Mouse (Mus musculus): ENCODE measurements at regions not wholly inside any gene's neighbourhood (a gene's known extent, or its start where the extent isn't known, plus 50 kb on each side); places are given as distances from the start of the nearest gene placed in this dataset.

- no peak for DNase-seq
Measured at GRCm38 (mm10) chr12:51118021-51118694, 229.7 kb upstream of the G2e3 start.

- DNase-seq: no peak
Measured at GRCm38 (mm10) chr12:51117436-51118020, 230.3 kb upstream of the G2e3 start.

- no peak for DNase-seq
Measured at GRCm38 (mm10) chr12:51111811-51112210, 236.1 kb upstream of the G2e3 start.

GRCm38 (mm10) chr12:51108044-51108443 is 239.8 kb upstream of the G2e3 start:
- DNase-seq: no peak

GRCm38 (mm10) chr12:51103541-51104042 is 244.3 kb upstream of the G2e3 start:
- no peak for DNase-seq

- DNase-seq: no peak
Measured at GRCm38 (mm10) chr12:51101636-51102035, 246.2 kb upstream of the G2e3 start.

- no peak for DNase-seq
Measured at GRCm38 (mm10) chr12:51100868-51101267, 247.0 kb upstream of the G2e3 start.

GRCm38 (mm10) chr12:51095974-51096373 is 251.9 kb upstream of the G2e3 start:
- no peak for DNase-seq

- no peak for DNase-seq
Measured at GRCm38 (mm10) chr12:51089324-51089723, 258.5 kb upstream of the G2e3 start.

GRCm38 (mm10) chr12:51081809-51082208 is 266.1 kb upstream of the G2e3 start:
- no peak for DNase-seq

- no peak for DNase-seq
Measured at GRCm38 (mm10) chr12:51073503-51073902, 274.4 kb upstream of the G2e3 start.

- DNase-seq: no peak
Measured at GRCm38 (mm10) chr12:51060931-51061330, 286.9 kb upstream of the G2e3 start.

GRCm38 (mm10) chr12:51058569-51058968 is 289.3 kb upstream of the G2e3 start:
- no peak for DNase-seq

GRCm38 (mm10) chr12:51058104-51058503 is 289.8 kb upstream of the G2e3 start:
- no peak for DNase-seq

- no peak for DNase-seq
Measured at GRCm38 (mm10) chr12:51047116-51047515, 300.7 kb upstream of the G2e3 start.

GRCm38 (mm10) chr12:51045437-51045836 is 302.4 kb upstream of the G2e3 start:
- no peak for DNase-seq

- DNase-seq: no peak
Measured at GRCm38 (mm10) chr12:51045020-51045419, 302.8 kb upstream of the G2e3 start.

- DNase-seq: no peak
Measured at GRCm38 (mm10) chr12:51032193-51032592, 315.7 kb upstream of the G2e3 start.

GRCm38 (mm10) chr12:51028601-51029174 is 319.2 kb upstream of the G2e3 start:
- no peak for DNase-seq

GRCm38 (mm10) chr12:51026046-51026445 is 321.8 kb upstream of the G2e3 start:
- no peak for DNase-seq

- no peak for DNase-seq
Measured at GRCm38 (mm10) chr12:51025531-51025930, 322.3 kb upstream of the G2e3 start.

GRCm38 (mm10) chr12:51024057-51024743 is 323.7 kb upstream of the G2e3 start:
- no peak for DNase-seq

- no peak for DNase-seq
Measured at GRCm38 (mm10) chr12:51018185-51018584, 329.7 kb upstream of the G2e3 start.

GRCm38 (mm10) chr12:51016081-51016480 is 331.8 kb upstream of the G2e3 start:
- no peak for DNase-seq

All from lung, adult 18-20 months (tissue).